Mouse (Mus musculus) CD8-positive naive resting alpha-beta T cell, adult 2 months (primary cell): ENCODE measurements around the gene Actl6b.

ENCODE experiments used
- DNase-seq, 2 experiments: peaks; one replicate each; pipeline ENCODE4 v3.0.0; 2022; ENCODE audit warnings: low read depth in 2 of 2, low spot score in 2 of 2

Gene Actl6b

DNA sequence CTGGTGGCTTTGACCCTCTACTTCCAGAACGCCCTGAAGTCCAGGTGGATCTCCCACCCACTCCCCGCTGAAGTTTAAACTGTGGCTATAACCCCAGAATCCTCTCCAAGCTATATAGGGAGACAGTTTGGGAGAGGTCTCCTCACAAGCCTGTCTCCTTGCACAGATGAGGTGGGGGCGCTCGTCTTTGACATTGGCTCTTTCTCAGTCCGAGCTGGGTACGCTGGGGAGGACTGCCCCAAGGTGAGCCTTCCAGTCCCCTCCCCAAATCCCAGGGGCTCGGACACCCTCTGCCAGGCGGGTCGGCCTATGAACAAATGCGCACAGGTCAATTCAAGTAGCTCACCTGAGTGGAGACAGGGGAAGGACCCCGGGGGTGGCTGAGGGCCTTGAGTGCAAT, 581 bp downstream of the Actl6b start:
- no peak for DNase-seq

DNA sequence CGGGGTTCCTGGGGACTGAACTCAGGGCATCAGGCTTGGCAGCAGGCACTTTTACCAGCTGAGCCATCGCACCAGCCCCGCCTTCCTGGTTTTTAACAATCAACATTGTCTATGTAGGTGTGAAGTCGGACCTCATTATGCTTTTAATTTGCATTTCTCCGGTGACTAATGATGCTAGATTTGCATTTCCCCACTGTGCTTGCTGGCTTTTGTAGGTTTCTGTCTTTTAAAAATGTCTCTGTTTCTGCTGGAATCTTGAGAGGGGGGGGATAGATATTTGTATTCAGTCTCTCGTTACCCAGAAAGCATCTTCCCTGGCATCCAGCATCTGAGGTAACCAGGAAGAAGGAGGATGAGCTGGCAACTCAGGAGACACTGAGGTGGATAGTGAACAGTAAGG, 8.2 kb downstream of the Actl6b start:
- no peak for DNase-seq

DNA sequence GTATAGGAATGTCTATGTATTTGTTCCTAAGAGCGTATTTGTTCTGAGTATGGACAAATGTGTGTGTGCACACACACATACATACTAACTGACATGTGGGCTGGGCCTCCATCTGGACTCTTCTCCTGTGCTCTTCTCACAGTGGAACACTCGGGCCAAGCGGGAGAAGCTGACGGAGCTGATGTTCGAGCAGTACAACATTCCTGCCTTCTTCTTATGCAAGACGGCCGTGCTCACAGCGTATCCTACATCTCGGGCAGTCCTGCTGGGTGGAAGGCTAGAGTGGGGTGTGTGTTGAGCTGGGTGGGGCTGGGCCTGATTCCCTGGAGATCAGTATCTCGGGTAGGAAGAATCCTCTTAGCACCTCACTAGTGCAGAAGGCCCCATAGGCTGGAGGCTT, 9.6 kb downstream of the Actl6b start:
- DNase-seq = no peak

DNA sequence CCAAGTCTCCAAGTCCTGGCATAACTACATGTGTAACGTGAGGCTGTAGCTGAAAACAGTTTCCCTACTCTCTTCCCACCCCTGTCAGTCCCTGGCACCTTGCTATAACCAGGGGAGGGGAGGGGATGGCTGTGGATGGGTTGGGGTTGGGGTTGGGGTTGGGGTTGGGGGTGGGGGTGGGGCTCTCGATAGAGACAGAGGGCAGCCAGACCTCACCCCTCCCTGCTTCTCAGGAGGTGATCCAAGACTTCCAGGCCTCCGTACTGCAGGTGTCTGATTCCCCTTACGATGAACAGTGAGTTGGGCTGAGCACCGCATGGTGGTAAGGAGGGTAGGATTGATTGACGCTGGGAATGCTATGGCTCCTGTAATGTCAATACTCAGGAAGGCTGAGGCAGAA, 12.4 kb downstream of the Actl6b start:
- DNase-seq = no peak

DNA sequence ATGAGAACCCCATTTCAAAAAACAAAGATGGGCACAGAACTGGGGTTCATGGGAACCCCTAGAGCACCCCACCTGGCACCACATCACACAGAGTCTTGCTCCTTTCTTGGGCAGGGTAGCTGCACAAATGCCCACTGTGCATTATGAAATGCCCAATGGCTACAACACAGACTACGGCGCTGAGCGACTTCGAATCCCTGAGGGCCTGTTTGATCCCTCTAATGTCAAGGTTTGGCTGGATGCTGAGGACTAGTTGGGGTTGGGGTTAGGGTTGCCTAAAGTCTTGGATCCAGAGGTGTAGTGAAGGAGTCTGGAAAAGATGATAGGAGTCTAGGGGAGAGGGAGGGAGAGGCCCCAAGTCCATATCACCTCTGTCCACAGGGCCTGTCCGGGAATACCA, 13.1 kb downstream of the Actl6b start:
- no peak for DNase-seq

DNA sequence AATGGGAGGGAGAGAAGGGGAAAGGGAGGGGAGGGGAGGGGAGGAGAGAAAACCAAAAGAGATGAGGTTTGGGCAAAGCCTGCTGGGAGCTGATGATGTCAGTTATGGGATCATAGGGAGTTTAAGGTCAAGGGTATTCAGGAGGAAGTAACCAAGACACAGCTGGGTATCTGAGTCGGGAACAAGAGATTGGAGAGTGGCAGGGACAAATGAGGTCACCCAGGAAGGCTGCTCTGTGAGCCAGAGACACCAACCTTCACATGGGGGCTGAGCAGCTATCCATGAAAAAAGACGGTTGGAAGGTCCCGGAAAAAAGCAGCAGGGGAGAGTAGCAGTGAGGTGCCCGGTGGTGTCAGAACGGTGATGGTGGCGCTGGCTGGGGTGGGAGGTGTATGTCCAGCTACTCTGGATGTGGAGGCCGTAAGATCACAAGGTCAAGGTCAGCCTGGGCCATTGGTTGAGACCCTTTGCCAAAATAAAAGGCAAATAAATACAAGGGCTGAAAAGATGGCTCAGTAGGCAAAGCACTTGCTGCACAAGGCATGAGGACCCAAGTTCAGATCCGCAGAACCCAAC, 15.0 kb downstream of the Actl6b start:
- DNase-seq = no peak

DNA sequence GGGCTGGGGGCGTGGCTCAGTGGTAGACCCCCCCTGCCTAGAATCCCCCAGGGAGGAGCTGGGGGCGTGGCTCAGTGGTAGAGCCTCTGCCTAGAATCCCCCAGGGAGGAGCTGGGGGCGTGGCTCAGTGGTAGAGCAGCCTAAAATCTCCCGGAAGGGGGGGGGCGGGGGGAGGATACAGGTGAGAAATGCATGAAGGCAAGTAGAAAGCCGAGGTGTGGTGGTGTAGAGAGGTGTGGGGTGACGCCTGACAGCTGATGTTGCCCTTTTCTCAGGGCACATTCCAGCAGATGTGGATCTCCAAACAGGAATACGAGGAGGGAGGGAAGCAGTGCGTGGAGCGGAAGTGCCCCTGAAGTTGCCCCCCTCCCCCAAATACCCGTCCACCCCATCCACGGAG, 15.7 kb downstream of the Actl6b start:
- no peak for DNase-seq

DNA sequence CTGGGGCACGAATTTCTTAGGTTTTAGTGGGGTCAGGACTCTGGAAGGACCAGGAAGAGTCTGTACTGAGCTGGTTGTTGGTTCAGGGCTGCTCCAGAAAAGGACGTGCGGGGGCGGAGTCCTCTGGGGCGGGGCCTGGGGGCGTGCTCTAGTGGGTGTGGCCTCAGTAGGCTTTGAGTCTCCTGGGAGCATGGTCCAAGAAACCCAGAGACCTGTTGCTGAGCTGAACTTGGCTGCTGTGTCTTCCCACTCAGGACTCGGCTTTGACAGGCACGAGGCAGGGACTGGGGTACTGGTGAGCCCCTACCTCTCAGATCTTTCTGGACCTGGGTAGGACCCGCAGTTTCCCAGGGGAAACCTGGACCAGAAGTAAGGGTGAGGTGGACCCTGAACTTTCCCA, 16.3 kb downstream of the Actl6b start, which contains the start of gene Tfr2:
Tfr2 (plus strand) TSS at position 176 of the 400 bp plus-strand sequence.
- DNase-seq = peak in 1 of 2 experiments; percentile 26

DNA sequence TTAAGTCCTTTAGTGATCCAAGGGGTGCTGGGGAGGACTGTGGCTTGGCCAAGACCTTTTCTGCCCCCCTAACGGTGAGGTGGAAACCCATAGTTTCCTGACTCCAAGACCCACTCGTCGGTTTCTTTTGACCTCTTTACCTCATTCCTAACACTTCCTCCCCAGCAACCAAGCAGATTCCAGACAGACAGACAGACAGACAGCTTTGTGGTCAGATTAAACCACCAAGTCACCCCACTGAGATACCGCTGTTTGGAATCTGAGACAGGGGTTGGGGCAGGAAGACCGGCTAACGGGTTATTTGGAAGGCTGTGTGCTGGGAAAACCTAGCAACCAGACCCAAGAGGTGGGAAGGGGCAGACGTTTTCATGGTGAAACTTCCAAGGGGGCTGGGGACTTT, 16.9 kb downstream of the Actl6b start:
- DNase-seq = no peak

DNA sequence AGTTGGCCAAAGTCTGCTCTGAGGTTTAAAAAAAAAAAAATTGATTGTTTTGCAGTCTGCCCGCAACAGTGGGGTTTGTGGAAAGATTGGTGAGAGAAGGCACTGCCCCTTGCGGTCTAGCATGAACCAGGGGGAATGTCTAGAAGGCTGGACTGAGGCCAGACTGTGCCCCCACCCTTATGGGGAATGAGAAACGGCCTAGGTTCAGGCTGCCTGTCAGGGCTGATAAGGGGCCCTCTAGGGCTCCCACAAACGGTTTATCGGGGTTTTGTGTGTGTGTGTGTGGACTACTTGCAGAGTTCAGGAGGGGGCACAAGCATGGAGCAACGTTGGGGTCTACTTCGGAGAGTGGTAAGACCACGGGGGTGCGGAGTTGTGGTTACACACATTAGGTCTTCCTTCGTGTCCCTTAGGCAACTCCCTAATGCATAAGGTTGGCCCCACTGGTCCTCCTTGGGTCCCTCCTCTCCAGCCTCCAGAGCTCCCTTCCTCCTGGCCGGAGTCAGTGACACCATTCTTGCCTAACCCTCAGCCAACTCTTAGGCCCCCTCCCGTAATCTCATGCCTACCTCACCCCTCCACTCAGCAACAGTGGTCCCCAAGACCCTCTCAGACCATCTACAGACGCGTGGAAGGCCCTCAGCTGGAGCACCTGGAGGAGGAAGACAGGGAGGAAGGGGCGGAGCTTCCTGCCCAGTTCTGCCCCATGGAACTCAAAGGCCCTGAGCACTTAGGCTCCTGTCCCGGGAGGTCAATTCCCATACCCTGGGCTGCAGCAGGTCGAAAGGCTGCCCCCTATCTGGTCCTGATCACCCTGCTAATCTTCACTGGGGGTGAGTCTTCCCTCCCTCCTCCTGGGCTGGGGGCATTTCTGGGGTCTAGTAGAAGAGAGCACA, 17.6 kb downstream of the Actl6b start:
- no peak for DNase-seq

DNA sequence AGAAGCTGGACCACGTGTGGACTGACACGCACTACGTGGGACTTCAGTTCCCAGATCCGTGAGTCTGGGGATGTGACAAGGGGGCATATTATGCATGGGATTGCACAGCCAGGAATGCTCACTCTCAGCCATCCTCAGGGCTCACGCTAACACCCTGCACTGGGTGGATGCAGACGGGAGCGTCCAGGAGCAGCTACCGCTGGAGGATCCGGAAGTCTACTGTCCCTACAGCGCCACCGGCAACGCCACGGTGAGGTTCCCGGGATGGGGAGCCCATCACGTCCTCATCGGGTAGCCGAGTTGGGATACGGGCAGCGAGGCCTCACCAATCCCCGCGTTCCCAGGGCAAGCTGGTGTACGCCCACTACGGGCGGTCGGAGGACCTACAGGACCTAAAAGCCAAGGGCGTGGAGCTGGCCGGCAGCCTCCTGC, 21.2 kb downstream of the Actl6b start:
- DNase-seq = no peak

DNA sequence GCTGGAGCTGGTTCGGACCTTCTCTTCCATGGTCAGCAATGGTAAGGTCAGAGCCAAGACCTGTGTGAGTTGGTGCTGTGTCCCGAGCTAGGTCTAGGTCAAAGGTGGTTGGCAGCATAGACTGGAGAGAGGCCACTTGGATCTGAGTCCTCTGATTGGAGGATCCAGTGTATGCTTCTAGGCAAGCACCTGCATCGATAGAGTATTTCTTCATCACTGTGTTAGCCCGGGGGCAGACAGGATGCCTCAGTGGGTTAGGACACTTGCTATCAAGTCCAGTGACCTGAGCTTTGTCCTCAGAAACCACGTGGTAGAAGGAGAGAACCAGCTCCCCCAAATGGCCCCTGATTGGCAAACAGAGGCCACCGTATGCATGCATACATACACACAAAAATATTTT, 26.9 kb downstream of the Actl6b start:
- no peak for DNase-seq

DNA sequence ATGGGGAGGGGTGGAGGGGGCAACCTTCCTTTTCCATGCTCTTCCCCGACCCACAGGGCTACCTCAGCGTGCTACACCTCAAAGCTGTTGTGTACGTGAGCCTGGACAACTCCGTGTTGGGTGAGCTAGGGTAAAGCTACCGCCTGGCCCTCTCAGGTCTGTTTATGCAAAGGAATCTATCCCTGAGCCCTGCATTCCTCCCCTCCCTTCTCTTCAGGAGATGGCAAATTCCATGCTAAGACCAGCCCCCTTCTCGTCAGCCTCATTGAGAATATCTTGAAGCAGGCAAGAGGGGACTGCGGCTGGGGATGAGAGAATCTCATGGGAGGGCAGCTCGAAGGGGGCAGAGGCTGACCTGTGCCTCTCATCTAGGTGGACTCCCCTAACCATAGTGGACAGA, 29.4 kb downstream of the Actl6b start:
- DNase-seq = no peak

DNA sequence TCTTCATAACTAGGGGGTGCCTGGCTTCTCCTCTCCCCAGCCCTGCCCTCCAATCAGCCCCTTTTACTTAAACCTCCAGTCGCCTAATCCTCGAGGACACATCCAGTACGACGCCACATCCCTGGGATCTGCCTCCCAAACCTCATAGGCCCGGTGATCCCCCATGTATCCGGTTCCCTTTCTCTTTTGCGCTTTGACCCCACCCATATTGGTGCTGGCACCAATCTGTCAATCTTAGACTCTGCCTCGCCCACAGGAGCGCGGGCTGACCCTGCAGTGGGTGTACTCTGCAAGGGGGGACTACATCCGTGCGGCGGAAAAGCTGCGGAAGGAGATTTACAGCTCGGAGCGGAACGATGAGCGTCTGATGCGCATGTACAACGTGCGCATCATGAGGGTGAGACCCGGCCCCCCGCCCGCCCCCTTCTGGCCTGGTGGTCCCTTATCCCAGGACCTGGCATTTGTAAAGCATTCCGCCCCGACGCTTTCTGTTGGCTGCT, 30.4 kb downstream of the Actl6b start:
- DNase-seq = peak in 1 of 2 experiments; percentile 21

DNA sequence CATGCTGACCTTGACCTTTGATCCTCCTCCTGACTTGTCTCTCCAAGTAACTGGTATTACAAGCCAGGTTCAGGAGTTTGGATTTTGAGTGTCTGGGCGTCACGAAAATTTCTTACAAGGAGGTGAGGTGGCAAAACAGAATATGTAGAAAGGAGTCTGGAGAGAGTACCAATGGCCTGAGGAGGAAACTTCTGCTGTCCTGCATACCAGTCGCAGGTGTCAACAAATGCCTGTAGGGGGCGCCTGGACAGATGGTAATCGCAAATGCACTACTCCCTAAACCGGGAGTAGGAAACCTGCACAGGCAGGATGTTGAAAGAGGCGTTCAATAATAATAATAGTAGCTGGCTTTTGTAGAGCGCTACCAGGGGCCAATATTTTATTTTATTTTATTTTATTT, 31.7 kb downstream of the Actl6b start:
- DNase-seq = peak; percentile 53 to 65

DNA sequence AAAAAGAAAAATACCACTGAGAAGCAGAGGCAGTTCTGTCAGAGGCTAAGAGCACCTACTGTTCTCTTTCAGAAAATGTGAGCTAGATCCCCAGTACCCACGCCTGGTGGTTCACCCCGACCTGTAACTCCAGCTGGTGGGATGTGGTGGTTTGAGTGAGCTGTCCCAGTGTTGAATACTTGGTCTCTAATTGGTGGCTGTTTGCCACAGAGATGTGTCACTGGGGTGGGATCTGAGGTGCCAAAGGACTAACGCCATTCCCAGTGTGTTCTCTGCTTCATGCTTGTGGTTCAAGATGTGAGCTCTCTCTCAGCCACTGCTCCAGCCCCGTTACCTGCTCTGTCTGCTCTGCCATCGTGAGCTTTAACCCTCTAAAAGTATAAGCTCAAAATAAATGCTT, 37.2 kb downstream of the Actl6b start:
- DNase-seq = no peak

DNA sequence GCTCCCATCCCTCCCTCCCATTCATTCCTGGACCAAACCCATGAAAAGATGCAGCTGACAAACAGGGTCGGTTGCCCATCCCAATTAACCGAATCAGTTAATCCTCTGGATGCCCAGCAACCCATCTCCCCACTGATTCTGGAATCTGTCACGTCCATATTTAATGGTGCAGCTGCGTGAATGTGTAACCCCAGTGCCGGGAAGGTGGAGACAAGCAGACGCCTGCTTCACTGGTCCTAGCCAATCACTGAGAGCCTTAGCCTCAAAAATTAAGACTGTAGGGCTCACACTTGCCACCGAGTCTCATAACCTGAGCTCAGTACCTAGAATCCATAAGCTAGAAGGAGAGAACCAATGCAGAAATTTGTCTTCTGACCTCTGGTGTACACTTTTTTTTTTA, 42.6 kb downstream of the Actl6b start:
- DNase-seq = no peak

DNA sequence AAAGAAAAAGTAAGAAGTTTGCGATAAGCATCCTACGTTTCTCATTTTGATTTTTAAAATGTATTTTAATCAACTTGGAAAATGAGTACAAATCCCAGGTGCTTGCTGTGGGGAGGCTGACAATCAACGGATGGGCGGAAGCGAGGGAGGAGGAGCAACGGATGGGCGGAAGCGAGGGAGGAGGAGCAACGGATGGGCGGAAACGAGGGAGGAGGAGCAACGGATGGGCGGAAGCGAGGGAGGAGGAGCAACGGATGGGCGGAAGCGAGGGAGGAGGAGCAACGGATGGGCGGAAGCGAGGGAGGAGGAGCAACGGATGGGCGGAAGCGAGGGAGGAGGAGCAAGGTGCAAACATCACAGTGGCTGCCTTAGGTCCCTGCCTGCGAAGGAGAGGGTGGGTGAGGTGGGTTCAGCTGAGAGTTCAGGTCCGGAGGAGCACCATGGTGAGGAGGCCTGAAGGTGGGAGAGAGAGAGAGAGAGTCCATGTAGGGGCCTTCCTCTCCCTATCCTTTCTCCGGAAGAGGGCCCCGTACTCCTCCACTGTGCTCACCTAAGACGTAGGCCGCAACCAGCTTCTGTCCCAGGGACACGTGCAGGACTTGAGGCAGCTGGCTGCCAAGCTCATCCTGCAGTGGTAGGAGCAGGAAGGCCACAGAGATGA, 43.4 kb downstream of the Actl6b start:
- DNase-seq = peak; percentile 35

DNA sequence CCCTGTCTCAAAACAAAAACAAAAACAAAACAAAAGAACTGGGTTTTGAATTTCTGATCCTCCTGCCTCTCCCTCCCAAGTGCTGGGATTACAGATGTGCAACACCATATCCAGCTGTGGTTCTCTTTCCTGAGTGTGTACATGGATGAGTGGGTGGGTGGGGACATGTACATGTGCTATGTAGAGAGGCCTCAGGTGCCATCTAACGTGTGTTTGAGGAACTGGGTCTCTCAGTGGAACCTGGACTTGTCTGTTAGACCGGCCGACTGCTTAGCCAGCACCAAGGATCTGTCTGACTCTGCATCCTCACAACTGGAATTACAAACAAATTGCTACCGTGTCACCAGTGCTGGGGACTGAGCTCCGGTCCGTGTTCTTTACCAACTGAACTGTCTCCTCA, 44.3 kb downstream of the Actl6b start:
- DNase-seq = no peak

DNA sequence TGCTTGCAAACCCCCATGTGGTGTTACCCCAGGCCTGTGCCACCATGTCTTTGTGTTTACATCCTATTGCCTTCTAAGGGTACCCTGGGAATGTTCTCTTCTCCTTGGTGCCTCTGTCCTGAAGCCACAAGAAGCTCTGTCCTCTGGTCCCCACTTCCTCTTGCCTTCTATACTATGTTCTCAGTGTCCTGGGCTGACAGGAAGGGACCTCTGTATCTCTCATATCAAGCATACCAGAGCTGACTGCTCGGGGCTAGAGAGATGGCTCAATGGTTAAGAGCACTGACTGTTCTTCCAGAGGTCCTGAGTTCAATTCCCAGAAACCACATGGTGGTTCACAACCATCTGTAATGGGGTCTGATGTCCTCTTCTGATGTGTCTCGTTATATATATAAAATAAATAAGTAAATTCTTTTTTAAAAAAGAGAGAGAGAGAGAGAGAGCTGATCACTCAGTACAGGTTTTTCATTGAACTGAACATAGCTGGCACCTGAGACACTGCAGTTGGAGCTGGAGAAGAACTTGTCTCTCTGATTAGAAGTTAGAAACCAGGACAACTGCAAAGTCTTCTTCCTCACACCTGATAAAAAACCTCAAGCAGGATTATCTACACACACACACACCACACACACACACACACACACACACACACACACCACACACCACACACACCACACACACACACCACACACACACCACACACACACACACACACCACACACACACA, 44.9 kb downstream of the Actl6b start:
- no peak for DNase-seq

DNA sequence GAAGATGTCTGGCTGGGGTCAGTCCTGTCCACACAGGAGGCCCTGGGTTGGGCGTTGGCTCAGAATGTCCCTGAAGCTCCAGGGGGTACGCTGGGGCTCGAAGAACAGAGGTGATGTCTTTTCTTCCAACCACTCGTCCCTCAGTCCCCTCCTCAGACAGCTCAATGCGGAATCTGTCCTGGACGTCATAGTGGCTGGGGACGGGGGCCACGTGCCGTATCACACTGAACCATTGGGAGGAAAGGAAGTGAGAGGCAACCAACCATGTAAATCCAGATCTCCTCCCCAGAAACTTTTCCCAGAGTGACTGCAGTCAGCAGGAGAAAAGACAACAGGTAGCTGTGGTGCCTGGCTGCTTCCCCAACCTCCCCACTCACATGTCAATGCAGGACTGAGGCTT, 46.3 kb downstream of the Actl6b start:
- DNase-seq = no peak
